Mouse (Mus musculus) left cerebral cortex, postnatal 25 days (tissue): ENCODE results near the gene Itga3. TPM values are rescaled to one million over a fixed set of nuclear protein-coding genes. Genes with fewer than 3 reads are reported as not detected.

Experiments used
- DNase-seq, 2 experiments: peaks; one replicate each; pipeline ENCODE4 v3.0.0; 2022; ENCODE audit warnings: low spot score in 2 of 2, mixed read lengths in 1 of 2
- intact Hi-C: fragments of 180-260 bp; cut with DNase I; formaldehyde crosslinking; loops from one replicate; pipeline ENCODE4 v1.15.1; 2025
- total RNA-seq, 2 experiments: library from RNA; stranded (reverse); gene quantifications; 2 replicates each; pipeline ENCODE4 v1.2.3; 2021

Gene Itga3
- total RNA-seq, 2 experiments from 2014 or later: 13.8 to 14.5 TPM

DNA sequence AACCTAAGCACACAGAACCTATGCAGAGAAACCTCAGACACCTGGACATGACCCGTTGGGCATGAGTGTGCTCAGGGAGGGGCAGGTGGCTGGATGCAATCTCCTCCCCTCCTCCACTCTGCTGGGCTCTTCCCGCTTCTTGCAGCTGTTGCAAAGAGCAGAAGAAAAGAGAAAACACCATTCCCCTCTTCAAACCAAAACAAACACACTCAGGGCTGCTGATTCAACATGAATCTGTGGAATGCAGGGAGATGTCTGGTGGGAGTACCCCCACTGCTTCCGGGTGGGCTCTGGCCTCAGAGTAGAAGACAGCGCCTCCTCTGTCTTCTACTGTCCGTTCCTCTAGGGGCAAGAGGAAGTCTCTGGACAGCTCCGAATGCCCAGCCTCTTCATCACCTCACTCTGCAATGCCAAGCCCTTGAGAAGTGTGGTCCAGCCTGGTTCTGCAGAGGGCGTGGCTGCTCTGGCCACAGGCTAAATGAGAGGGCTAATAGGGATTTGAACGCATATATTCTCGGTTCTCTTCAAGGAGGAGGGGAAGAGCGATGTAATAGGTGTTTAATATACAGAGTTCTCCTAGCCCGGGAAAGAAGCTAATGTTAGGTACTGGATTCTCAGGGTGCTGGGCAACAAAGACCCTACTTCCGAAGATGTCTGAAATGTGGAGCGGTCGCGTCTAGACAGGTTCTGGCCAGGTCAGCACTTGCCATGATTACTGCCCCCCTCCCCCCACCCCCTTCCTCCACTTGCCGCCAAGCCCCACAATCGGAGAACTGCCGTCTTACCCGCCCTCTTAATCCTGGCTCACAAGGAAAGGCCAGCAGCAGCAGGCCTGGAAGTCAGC lies 1.2 kb downstream of the Itga3 start:
- DNase-seq: no peak
- intact Hi-C loops: loop anchor here (2.0 kb wide), 1 partner anchor 31 kb away; no protein-coding TSS in a partner anchor

- intact Hi-C loops: no loop called here
- no peak for DNase-seq
Observed at GRCm38 (mm10) chr11:95074694-95075093, 1.9 kb downstream of the Itga3 start.

DNA sequence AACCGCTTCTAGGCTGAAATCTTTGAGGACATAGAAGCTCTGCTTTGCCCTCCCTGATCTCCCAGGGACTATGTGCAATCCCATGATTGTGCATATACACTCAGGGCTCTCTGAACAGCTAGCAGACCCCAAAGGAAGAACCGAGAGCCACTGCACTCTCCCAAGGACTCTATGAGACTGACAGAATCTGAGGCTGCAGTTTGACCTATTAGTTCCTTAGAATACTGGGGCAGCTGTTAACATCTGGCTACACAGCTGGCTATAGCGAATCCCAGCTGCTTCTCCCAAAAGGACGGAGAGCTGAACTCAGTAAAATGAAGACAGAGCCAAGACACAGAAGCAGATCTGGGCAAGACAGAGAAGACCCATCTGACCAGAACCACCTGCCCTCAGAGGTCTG lies 2.8 kb downstream of the Itga3 start:
- intact Hi-C loops: no loop called here
- DNase-seq: no peak

- intact Hi-C loops: no loop called here
- DNase-seq: no peak
Observed at GRCm38 (mm10) chr11:95072804-95073203, 3.8 kb downstream of the Itga3 start.

DNA sequence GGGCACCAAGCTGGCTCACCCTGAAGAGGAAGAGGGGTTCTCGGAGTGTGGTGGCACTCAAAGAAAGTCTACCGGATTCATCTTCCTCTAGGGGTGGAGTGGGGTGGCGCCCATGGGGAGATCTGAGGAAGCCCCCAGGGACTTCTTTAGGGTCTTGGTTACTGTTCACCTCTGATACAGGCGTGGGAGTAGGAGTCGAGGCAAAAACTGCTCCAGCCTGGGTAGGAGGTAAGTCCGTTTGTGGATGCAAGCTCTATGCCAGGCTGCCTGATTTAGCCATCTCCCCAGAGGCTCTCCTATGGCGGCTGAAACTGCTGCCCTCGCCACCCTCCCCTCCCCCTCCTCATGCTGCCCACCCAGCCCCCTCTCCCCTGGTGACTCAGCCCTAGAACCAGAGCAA lies 4.5 kb downstream of the Itga3 start:
- DNase-seq: no peak
- intact Hi-C loops: no loop called here

DNA sequence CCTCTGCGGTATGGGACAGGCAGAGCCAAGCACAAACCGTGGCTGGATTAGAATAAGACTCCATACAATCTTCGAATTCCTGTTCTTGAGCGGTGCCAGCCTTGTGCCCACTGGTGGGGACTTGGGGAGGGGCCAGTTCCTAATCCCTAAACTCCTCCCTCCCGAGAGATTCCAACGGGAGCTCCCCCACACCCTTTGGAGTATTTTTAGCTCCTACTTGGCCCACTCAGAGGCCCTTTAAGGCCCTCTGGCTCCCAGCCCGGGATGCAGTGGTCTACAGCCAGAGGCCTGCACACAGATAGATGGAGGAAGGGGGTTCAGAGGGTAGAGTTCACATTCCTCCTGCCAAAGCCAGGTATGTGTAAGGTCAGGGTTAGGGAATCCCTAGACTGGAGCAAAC lies 5.3 kb downstream of the Itga3 start:
- intact Hi-C loops: no loop called here
- no peak for DNase-seq

- DNase-seq: no peak
- intact Hi-C loops: no loop called here
Observed at GRCm38 (mm10) chr11:95070140-95071107, 6.2 kb downstream of the Itga3 start.

DNA sequence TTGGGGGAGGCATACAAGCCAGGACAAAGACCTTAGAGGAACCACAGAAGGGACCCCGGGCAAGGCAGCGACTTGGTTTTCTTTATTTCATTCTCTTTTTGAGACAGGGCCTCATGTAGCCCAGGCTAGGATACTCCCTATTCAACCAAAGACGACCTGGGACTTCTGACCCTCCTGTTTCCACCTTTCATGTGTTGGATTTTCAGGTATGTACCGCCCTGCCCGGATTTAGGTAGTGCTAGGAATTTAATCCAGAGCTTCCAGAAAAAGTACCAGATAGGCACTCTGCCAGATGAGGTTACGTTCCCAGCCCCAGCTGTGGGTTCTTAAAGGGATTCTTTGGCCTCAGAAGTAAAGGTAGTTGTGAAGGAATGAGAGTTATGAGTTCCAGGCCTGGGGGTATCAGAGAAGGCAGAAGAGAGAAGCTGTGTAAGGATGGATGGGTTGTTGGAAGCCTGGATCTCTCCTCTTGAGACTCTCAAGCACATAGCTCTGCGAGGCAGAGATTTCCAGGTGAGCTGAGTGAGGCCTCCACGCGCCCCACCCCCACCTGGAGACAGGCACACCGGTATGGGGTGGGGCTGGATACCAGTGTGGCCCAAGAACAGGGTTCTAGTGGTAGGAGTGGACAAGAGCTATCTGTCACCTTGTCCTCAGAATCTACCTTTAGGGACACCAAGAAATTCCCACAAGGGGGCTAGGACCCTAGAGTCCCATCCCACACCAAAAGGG lies 7.2 kb downstream of the Itga3 start:
- intact Hi-C loops: no loop called here
- no peak for DNase-seq

GRCm38 (mm10) chr11:95056768-95057501 lies 19.7 kb downstream of the Itga3 start:
- intact Hi-C loops: no loop called here

DNA sequence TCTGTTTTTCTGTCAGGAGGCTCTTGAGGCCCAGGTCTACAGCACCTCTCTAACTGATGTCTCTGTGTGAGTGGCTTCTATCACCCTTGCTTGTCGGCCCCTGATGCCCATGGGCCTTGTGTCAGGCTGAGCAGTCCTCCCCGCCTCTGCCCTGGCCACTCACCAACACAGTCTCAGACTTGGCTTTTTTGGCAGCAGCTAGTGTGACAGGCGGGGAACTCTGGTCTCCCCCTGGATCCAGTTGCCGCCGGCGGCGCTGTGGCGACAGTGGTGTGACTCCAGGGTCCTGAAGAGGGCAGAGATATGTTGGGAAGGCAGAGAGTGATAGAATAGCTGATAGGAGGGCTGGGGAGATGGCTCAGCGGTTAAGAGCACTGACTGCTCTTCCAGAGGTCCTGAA lies 23.5 kb downstream of the Itga3 start:
- intact Hi-C loops: no loop called here
- DNase-seq: no peak

More at GRCm38 (mm10) chr11:95056768-95057501, 19.7 kb downstream of the Itga3 start:
- no peak for DNase-seq

DNA sequence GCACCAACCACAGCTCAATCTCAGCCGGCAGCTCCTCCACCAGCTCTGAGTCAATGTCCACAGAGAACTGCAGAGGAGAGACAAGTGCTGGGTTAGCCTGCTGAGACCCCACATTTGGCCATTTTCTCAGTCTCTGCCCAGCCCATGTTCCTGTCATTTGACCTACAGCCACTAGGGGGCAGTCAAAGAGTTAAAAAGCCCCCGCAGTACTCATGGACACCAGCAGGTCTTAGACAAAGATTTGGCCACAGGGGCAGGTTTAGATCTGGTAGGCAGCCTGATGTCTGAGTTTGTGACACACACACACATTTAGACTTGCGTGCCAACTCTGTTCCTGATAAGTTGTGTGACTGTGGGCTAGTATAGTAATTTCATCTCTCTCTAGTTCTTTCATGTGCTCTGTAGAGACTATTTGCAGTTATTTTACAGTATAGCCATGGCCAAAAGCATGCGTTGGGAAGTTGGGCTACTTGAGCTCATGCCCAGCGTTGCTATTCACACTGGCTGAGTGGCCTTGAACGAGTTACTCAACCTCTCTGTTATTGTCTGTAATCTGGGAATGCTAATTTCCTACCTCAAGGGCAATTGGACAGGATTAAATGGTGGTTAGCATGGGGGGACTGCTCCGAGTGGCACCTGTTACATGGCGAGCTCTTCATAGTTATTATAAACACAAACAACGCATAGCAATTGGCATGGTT lies 29.5 kb downstream of the Itga3 start:
- peak in 1 of 2 experiments; percentile 51 for DNase-seq
- intact Hi-C loops: loop anchor here (1.0 to 10.0 kb wide), 2 partner anchors 60 to 208 kb away; no protein-coding TSS in a partner anchor

- no peak for DNase-seq
- intact Hi-C loops: loop anchor here (5.0 to 10.0 kb wide), 3 partner anchors 67 to 210 kb away; partner anchors contain the start of genes Col1a1 and Sgca
Observed at GRCm38 (mm10) chr11:95044185-95044870, 32.3 kb downstream of the Itga3 start.

DNA sequence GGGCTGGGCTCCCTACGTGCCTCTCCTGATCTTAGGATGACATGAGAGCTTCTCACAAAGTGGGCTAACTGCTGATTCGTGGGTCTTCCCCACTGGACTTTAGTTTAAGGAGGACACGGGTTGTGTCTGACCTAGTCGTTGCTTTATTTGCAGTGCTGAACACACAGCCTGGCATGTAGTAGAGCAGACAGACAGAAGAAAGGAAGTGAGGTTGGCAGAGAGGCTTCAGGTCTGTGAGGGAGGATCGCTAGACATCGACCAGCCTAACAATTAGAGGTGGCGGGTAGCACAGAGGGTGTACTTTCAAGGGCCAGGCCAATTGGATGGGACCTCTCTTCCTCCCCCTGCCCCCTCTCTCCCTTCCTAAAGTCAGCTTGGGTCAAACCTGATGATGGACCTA lies 33.0 kb downstream of the Itga3 start:
- no peak for DNase-seq
- intact Hi-C loops: loop anchor here (5.0 to 10.0 kb wide), 3 partner anchors 66 to 211 kb away; partner anchors contain the start of genes Col1a1 and Sgca

DNA sequence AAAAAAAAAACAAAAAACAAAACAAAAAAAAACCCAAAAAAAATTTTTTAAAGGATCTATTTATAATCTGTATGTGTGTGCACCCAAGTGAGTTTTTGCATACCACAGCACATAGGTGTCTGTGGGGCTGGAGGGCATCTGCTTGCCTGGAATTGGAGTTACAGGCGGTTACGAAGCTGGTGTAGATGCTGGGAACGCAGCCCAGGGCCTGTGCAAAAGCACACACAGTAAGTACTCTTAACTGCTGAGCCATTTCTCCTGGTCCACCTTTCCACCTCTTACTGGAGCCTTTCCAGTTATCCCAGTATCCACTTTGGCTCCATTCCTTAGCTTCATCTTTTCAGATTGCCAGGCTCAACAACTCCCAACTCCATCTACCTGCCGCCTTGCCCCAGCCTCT lies 33.5 kb downstream of the Itga3 start:
- intact Hi-C loops: loop anchor here (5.0 to 10.0 kb wide), 3 partner anchors 66 to 212 kb away; partner anchors contain the start of genes Col1a1 and Sgca
- DNase-seq: no peak

GRCm38 (mm10) chr11:95042096-95042495 lies 34.5 kb downstream of the Itga3 start:
- DNase-seq: peak; percentile 83 to 87
- intact Hi-C loops: loop anchor here (5.0 to 10.0 kb wide), 3 partner anchors 65 to 213 kb away; partner anchors contain the start of genes Col1a1 and Sgca

GRCm38 (mm10) chr11:95041139-95041609 lies 35.4 kb downstream of the Itga3 start, which contains the start of gene Pdk2:
Pdk2 (minus strand) TSS chr11:95041354.
- intact Hi-C loops: loop anchor here (5.0 to 10.0 kb wide), 3 partner anchors 64 to 214 kb away; partner anchors contain the start of genes Col1a1 and Sgca
- peak; percentile 98 to 99 for DNase-seq
